Mouse (Mus musculus) granulocyte monocyte progenitor cell, adult 5-6 weeks (primary cell): Measurements from ENCODE around the gene Elmod3. TPM values are rescaled to one million over a fixed set of nuclear protein-coding genes. Genes with fewer than 3 reads are reported as not detected.
"Not testable (repeated sequence)": the region's sequence is repeated elsewhere in the genome, so short reads cannot be mapped to it uniquely, and the experiment has no call there.

Experiments
- ATAC-seq: replicated peaks from 2 replicates; pipeline ENCODE4 v1.8.0; 2016; ENCODE audit warnings: mild to moderate bottlenecking, moderate TSS enrichment, inconsistent platforms; ENCODE audit not compliant: poor library complexity, severe bottlenecking
- total RNA-seq, 2 experiments: library from RNA; stranded (forward) in 1 of 2; stranded (reverse) in 1 of 2; fragments of 200-712, 200-1000 nt in 1 of 2; fragments of >200 nt in 1 of 2; fragmentation: Nextera tagmentation in 1 of 2; gene quantifications; 2 replicates each; pipeline ENCODE4 v1.2.3; 2014 to 2017

Gene Elmod3
- total RNA-seq, 2 experiments from 2014 or later = 12.6 to 16.3 TPM

DNA sequence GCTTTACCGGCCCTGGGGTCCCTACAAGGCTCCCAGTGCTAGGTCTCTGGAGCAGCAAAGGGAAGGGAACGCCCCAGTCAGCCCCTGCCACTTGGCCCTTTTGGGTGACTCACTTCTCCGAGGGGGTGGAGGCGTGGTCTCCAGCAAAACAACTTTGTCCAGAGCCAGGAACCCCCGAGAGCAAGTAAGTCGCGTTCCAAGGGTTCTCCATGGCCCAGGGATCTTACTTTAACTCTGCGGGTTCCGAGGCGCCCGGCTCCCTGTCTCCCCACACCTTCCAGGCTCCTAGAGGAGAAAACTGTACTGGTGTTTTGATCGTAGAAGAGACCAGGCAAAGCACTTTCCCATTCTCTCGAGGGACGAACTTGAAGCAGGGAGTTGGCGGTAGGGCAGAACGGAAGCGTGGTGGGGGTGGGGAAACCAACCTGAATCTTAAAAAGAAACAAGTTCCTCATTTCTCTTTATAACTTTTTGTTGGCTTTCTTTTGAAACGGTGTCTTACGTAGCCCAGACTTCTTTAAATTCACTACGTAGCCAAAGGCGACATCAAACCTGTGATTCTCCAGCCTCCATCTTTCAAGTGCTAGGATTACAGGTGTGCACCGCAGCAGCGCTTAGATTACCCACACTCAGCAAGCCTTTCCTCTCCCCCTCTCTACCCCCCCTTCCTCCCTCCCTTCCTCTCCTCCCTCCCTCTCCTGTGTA, 53.8 kb downstream of the Elmod3 start, which contains the start of gene Capg:
Gene Capg (plus strand): TSS at position 109 of the 705 bp plus-strand sequence.
- ATAC-seq = peak; percentile 89

DNA sequence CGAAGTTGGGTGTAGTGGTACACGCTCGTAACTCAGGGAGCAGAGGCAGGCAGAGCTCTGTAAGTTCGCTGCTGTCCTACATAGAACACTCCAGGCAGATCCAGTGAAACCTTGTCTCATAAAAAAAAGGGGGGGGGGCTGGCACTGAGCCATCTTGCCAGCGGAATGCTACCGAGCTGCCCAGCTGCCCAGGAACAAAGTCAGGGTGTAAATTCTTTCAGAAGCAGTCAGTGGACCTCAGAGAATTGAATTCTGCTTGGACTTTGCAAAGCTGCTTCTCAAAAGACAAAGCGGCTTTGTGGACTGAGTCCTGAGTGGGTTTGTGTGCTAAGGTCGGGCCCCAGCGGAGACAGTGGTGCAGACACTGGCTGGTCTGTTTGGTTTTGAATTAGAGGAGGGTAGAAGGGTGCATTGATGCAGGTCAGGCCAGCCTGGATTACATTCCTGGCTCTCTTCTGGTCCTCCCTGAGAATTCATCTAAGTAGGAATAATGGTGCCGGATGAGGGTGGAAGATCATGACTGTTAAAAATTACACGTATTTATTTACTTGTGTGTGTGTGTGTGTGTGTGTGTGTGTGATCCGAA, 54.9 kb downstream of the Elmod3 start:
- no peak for ATAC-seq

DNA sequence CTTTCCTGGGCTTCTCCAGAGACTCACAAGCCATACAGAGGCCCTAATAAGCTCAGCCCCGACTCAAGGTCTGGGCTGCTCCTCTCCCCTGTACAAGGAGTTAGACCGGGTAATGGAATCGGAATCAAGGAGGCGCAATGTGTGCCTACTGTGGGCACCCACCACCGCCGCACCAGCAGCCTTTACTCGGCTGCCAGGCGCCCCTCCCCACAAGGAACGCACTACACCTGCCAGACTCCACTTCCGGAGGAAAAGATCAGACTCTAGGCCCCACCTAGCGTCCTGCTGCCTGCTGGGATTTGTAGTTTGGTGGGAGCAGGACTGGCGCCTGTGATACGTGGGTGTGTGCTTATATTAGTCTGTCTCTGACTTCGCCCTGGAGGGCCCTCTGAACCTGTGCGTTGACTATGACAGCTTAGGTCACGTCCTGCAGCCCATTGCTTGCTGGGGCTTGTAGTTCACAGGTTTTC, 59.6 kb downstream of the Elmod3 start:
- peak; percentile 87 for ATAC-seq

DNA sequence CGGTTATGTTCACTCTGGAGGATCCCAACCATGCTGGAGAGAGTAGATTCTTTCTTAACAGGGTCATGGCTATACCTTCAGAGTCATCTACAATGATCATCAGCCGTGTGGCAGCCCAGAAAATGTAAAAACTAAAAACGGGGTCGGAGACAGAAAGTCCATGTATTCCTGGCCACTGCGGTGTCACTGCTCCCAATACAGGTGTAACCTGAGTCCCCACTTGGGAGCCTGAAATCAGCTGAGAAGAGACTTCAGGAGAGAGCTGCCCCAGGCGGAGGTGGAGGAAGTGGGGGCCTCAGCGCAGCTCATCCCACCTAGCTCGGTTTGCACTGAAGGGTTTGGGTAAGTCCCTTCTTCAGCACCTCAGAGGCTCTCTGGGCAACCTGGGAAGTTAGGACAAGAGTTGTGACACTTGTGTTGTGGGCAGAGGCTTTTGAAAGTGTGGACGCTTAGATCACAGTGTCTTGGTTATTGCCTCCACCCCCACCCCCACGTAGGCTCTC, 60.2 kb downstream of the Elmod3 start:
- ATAC-seq = peak; percentile 8

DNA sequence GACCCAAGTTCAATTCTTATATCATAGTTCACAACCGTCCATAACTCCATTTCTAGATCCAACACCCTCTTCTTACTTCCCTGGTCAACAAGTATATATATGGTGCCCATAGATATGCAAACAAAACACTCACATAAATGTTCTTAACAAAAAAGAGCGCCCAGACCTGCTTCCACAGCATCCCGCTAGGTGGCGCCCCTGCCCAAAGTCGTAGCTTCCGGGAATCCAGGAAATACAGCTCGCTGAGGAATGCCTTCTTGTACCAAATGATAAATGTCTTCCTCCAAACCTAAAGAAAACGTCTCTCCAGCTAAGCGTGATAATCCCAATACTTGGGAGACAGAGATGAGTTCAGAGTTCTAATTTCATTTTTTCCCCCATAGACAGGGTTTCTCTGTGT, 63.0 kb downstream of the Elmod3 start:
- ATAC-seq = peak; percentile 45

DNA sequence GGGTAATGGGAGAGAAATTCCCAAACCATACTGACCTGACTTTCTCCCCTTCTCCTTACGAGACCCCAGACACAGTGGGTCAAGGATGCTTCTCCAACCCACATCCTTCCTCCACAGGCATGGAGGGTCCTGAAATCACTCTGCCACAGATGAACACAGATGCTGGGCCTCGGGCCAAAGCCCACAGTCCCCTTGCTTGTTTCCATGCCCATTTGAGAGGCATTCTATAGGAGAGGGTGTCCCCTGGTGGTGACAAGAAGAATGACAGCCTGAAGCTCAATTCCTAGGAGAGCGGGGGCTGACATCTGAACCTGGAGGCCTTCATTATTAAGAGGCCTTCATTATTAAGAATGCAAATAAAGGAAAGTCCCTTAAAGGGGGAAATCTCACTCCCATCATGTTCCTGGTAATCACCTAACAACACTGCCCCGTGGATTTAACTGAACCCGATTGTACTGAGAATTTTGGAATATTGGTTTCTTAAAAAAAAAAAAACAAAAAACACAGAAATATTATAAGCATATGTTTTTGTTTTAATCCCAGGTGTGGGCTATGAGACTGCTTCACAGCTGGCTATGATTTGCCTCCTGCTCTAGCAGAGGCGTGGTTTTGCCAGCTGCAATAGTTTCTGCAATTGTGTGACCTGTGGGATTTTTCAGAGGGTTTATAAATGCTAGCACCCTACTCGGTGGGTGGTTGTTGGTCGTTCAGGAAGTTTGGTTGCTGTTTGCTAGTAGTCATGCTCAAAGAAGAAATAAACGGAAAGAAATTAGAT, 64.0 kb downstream of the Elmod3 start:
- peak; percentile 75 for ATAC-seq

DNA sequence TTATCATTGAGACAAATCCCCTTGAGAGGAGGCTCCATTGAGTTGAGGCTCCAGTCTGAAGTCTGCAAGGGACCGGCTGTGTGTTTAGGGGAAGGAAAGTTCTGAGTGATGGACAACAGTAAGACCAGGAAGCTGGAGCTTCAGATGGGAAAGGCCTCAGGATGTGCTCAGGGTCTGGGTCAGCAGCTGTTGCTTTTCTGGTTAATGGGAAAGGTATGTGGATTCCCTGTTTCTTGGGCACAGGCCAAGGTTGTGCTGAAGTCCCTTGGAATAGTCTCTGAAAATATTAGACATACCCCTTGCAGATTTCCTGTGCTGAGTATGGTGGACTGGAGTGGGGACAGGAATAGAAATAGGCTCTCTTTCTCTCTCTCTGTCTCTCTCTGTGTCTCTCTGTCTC, 64.7 kb downstream of the Elmod3 start:
- not testable (repeated sequence) for ATAC-seq

DNA sequence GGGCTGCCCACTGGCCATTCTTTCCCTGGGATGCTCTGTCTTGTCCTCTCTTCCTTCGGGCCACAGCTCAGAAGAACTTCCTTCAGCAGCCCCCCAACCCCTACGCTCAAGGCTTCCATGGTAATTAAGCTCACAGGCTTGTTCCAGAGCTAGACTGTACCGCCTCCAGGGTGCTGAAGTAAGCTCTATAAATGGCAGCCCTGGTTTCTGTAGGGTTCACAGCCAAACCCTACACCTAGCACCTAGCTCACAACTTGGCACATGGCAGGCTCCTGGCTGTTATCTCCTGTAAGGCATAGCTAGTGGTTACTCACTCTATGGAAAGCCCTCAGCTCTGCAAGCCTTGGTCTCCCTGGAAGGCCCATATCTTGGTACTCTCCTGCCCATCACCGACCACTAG, 65.6 kb downstream of the Elmod3 start:
- ATAC-seq = no peak

DNA sequence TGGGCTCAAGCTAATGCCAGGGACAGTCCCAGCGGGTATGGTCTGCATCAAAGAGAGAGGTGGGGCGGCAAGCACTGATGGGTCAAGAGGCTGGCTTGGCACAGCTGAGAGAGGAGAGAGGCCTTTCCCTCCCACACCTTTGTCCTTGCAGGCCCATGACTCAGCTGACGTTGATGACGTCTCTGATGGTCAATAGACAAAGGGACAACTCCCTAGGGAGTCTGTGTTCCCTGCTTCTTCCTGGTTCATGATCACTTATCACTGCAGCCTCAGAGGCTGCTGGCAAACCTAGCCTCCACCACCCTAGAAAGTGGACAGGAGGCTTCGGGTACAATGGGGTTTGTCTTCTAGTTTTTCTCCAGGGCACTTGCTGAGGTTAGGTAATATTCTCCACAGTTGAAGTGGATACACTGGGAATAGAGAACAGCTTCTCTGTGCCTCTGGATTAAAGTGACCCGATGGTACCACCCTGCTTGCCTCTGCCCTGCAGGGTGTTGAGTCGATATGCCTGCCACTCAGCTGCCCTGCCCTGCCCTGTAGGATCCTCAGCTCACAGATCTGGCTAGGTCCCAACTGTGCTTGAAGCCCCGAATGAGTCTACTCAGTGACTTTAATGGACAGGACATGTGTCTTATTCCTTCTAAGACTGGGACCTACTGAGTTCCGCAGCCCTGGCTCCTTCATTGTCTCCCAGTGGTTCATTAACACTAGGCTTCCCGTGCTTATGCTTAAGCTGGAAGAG, 69.6 kb downstream of the Elmod3 start:
- no peak for ATAC-seq

DNA sequence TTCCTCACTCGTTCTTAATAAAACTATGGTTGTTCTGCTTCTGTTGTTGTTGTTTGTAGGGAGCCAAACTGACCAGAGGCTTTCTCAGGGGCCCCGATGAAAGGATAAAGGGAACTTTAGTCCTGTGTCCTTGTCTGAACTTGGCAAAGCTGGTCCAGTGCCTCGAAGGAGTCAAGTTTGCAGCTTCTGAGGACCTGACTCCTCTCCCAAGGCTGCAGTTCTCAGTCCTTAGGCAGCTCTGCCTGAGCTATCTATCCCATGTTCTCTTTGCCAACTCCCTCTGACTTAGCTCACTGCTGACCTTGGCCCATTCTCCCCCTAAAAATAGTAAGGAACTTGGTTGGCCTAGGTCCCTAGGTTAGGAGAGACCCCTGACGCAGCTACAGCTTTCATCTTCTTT, 71.1 kb downstream of the Elmod3 start:
- no peak for ATAC-seq

DNA sequence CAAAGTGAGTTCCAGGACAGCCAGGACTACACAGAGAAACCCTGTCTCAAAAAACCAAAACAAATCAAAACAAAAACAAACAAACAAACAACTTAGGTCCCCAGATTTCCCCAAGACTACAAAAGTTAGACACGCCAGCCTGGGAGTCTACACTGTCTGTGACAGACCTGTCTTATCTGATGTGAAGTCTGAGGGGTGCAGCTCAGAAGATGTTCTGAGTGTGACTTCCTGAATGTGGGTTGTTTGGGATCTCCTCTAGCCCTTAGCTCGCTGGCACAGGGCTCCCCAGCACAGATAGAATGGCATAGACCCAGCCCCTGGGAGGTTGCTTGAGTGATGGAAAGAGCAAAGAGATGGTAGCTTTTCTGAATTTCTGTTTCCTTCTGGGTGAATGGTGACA, 74.1 kb downstream of the Elmod3 start:
- ATAC-seq = no peak

DNA sequence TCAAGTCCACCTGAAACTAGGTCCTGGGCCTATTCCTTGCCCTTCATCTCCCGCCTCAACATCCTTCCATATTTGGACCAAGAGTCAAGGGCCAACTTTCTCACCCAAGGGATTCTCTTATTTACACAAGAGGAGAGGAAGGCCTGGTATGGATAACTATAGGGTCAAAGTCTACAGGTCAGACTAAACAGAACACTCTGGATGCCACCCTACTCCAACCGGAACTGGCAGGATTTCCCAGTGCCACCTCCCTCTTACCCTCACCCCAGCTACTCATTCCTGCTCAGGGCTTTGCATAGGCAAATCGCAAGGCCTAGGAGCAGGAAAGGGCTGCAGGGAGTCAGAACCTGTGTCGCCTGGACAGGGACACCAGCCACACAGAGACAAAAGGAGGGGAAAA, 75.0 kb downstream of the Elmod3 start:
- no peak for ATAC-seq

DNA sequence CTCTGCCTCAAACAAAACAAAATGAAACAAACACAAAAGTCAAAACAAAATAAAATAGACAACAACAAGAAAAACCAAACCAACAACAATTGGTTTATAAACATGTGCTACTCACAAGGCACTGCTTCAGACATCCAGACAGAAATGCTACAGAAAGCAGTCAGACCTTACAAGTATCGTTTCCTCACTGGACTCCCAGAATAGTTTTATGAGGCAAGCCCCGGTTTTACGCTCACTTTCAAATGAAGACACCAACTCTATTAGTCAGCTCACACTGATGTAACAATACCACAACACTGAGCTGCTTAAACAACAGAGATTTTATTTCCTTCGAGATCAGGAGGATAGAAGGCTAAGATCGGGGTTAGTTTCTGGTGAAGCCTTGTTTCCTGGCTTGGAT, 75.9 kb downstream of the Elmod3 start:
- ATAC-seq = peak; percentile 80

DNA sequence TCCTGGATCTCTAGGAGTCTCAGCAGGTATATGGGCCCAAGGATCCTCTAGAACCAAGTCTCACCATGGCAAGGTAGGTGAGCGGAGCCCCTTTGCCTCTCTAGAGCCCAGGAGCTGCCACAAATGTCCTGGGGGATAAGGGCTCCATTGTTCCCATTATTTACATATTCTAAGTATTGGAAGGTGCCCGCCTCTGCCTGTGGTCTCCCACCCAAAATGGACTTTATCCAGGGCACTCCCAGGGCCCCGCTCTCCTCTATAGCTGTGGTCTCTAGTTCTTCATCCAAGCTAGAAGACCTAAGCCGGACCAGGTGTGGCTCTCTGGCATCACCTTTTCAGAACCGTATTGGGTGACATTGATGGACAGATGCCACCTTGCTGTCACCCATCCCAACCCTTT, 76.6 kb downstream of the Elmod3 start, which contains the start of gene Sh2d6:
Gene Sh2d6 (minus strand): TSS at position 101 of the 400 bp plus-strand sequence.
- ATAC-seq = no peak

DNA sequence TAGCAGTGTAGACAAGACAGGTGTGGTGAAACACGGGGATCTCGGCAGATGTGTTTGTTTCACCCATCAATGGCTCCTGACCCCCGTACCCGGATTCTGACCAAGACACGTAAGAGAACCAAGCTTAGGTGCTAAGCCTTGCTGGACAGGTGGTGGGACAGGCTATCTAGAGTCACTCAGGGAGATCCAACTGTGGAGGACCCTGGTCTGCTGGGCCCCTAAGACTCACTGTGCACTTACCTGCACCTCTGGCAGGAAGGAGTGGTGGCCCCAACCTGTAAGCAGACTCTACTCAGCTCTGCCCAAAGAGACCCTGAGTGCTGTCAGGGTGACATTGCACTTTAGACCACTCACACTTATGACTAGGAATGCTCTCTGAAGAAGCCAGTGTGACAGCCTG, 77.3 kb downstream of the Elmod3 start:
- no peak for ATAC-seq

DNA sequence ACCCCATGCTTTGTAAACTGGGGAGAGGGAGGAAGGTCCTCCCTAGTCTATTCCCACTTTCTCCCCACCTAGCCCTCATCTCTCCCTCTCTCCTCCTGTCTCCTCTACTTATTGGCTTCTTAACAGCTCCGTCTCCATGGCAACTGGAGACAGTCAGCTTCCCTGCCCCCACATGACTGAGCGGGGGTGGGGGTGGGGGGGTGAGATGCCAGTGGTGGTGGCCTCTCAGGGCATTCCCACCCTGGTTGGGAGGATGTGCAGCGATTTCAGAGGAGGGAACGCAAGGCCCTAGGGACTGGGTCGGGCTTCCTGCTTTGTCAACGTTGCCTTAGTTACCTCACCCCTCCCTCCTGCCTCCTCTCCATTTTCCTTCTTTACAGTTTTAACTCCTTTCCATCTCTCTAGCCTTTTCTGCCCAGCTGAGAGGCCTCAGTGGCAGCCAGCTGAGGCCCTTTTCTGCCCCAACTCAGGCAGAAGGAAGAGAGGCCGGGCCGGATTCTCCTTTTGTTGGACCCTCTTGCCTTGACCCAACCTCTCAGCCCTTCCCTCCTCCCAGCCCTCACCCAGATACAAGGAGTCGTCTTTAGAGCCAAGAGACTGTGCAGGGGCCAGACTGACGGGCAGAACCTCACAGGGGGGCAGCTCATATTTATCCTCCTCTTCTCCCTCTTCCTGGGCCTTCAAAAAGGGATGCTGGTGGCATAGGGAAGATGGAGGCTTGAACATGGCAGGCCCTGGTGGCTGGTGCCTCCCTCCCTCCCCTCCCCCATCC, 78.1 kb downstream of the Elmod3 start:
- no peak for ATAC-seq

DNA sequence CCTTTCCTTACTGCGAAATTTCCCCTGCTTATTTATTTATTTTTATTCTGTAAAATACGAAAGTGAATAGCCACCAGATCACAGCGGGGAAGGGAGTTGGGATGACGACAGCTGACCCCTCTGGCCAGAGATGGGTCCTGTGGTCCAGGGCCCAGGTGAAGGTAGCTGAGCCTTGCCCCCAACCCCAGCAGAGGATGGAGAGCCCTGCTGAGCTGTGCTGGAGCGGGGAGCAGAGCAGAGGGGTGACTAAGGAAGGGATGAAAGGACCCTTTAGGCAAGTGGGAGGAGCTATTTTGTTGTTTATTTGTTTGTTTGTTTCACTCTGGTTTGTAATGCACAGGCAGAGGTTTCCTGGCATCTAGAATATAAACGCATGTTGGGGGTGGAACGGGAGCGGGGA, 78.9 kb downstream of the Elmod3 start:
- ATAC-seq = no peak

DNA sequence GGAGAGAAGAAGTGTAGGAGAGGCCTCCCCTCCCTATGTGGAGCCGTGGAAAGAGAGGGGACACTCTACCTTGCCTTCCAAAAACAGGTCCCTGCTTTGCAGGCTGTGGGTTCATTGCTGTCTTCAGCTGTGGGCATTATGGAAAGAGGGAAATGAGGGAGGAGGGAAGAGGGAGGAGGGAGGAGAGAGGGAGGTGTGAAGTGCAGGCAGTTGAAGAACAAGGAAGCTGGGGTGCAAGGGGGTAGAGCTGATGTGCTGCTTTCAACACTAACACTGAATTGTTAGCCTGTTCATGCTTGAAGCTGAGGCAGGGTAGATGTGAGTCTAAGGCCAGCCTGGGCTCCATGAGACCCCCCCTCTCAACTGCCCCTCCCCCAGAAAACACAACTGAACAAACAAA, 79.4 kb downstream of the Elmod3 start:
- peak; percentile 31 for ATAC-seq
